Mouse (Mus musculus) kidney, adult 2 months (tissue): ENCODE measurements at regions not wholly inside any gene's neighbourhood (a gene's known extent, or its start where the extent isn't known, plus 50 kb on each side); places are given as distances from the start of the nearest gene placed in this dataset.

ENCODE experiments used
- DNase-seq: peaks from one replicate; pipeline ENCODE4 v3.0.0; 2021
- H3K27ac ChIP-seq: fragments of 200-500 bp; 2 replicates; pipeline ENCODE4 v1.5.1; 2012; ENCODE audit warnings: low read depth, low read length, control low read depth, inconsistent platforms; ENCODE audit not compliant: insufficient read depth
- H3K27me3 ChIP-seq: fragments of 200-500 bp; replicated peaks from 2 replicates; pipeline ENCODE4 v1.6.1; 2012; ENCODE audit warnings: mild to moderate bottlenecking, moderate library complexity, low read length, inconsistent platforms; ENCODE audit not compliant: control insufficient read depth, insufficient read depth
- H3K36me3 ChIP-seq: fragments of 200-500 bp; 2 replicates; pipeline ENCODE4 v1.6.1; 2012; ENCODE audit warnings: mild to moderate bottlenecking, moderate library complexity, low read length, inconsistent platforms; ENCODE audit not compliant: control insufficient read depth, insufficient read depth
- H3K4me1 ChIP-seq: fragments of 200-500 bp; 2 replicates; pipeline ENCODE4 v1.6.1; 2011; ENCODE audit warnings: low read length; ENCODE audit not compliant: control insufficient read depth, insufficient read depth
- H3K4me3 ChIP-seq: fragments of 200-500 bp; 2 replicates; pipeline ENCODE4 v1.5.1; 2011; ENCODE audit warnings: mild to moderate bottlenecking, low read depth, low read length, control low read depth; ENCODE audit not compliant: insufficient read depth
- CTCF ChIP-seq: fragments of 200-500 bp; conservative IDR thresholded peaks from 2 replicates; pipeline ENCODE4 v1.5.1; 2011; ENCODE audit warnings: low read depth, mild to moderate bottlenecking, control low read depth, low read length, moderate library complexity, mixed read lengths; ENCODE audit not compliant: insufficient read depth, insufficient read length
- POLR2A ChIP-seq: fragments of 200-500 bp; IDR thresholded peaks from one replicate; pipeline ENCODE4 v1.6.1; 2011; ENCODE audit warnings: low read depth, low read length, control low read depth
- WGBS: fragments of 180-500 bp; shearing (Covaris S2); methylation state at CpG from one replicate; pipeline ENCODE4 v1.1.7; 2018; 5-methylcytosine and 5-hydroxymethylcytosine counted together

- H3K36me3 ChIP-seq, result no peaks in the 10 kb centered on the region
- no peak overlapping the region for H3K27ac ChIP-seq
- no peaks in the 10 kb centered on the region for H3K4me1 ChIP-seq
- DNase-seq, result no peak
- TF ChIP-seq POLR2A (no peak), CTCF (no peak)
- H3K4me3 ChIP-seq, result no peak overlapping the region
- 62% methylated on average over 8 of the region's 8 CpGs for WGBS
- no peaks in the 10 kb centered on the region for H3K27me3 ChIP-seq
Observed at GRCm38 (mm10) chr17:49215281-49215680, 212.9 kb upstream of the Mocs1 start.

- H3K36me3 ChIP-seq, result no peaks in the 10 kb centered on the region
- DNase-seq, result no peak
- H3K4me3 ChIP-seq, result no peak overlapping the region
- H3K27ac ChIP-seq, result no peak overlapping the region
- no peaks in the 10 kb centered on the region for H3K4me1 ChIP-seq
- H3K27me3 ChIP-seq, result no peaks in the 10 kb centered on the region
- no peak for TF ChIP-seq CTCF
- TF ChIP-seq POLR2A, result no peak
- 65% methylated on average over 4 of the region's 4 CpGs for WGBS
Observed at GRCm38 (mm10) chr17:49219512-49220197, 208.5 kb upstream of the Mocs1 start.

DNA sequence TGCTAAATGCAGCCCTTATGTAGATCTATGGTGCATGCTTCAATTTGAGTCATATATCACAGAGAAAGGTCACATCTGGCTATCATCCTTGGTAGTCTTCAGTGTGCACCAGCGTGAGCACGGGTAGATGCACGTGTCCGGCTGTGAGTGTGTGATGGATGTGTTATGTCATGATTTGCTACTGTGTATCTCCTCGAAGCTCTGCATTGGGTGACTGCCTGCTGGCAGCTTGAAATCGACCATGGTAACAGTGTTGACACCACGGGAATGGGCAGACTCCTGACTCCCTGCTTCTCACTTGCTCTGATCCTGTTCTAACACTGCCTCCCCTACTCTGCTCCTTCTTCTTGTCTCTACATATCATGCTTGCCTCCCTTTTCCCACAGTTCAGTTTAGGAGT, 204.9 kb upstream of the Mocs1 start:
- H3K27ac ChIP-seq, result no peak overlapping the region
- no peaks in the 10 kb centered on the region for H3K36me3 ChIP-seq
- WGBS, result 62% methylated on average over 7 of the region's 7 CpGs
- TF ChIP-seq POLR2A, result no peak
- TF ChIP-seq CTCF, result no peak
- no peaks in the 10 kb centered on the region for H3K4me1 ChIP-seq
- DNase-seq, result no peak
- H3K27me3 ChIP-seq, result no peaks in the 10 kb centered on the region
- H3K4me3 ChIP-seq, result no peak overlapping the region

DNA sequence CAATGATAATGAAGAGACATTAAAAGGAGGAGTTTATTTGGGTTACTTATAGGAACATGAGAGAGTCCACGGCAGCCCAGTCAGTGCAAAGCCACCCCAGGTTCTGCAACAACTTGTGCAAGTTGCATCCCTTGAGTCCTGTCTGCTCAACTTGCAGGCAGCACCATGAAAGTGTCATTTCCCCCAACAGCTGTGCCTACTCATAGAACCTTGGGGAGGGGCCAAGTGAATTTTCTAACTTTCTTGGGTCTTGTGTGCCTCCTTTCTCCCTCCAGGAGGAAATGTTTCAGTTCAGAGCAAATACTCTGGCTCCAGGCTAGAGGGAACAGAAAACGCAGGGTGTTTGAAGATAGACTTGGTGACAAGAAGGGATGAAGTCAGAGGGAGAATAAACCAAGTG, 204.5 kb upstream of the Mocs1 start:
- no peak overlapping the region for H3K27ac ChIP-seq
- no peaks in the 10 kb centered on the region for H3K4me1 ChIP-seq
- 63% methylated on average over 2 of the region's 2 CpGs for WGBS
- TF ChIP-seq CTCF, result no peak
- TF ChIP-seq POLR2A, result no peak
- H3K27me3 ChIP-seq, result no peaks in the 10 kb centered on the region
- H3K36me3 ChIP-seq, result no peaks in the 10 kb centered on the region
- H3K4me3 ChIP-seq, result no peak overlapping the region
- DNase-seq, result peak; percentile 48

- Histone ChIP-seq H3K4me1 (no peaks in the 10 kb centered on the region), H3K27me3 (no peaks in the 10 kb centered on the region), H3K4me3 (no peak overlapping the region), H3K27ac (no peak overlapping the region), H3K36me3 (no peaks in the 10 kb centered on the region)
- WGBS, result 61% methylated on average over 9 of the region's 9 CpGs
- no peak for TF ChIP-seq POLR2A
- no peak for TF ChIP-seq CTCF
- DNase-seq, result peak; percentile 14
Observed at GRCm38 (mm10) chr17:49225255-49226015, 202.7 kb upstream of the Mocs1 start.

- WGBS, result 65% methylated on average over 6 of the region's 6 CpGs
- no peaks in the 10 kb centered on the region for H3K36me3 ChIP-seq
- no peaks in the 10 kb centered on the region for H3K27me3 ChIP-seq
- no peak for TF ChIP-seq CTCF
- no peak for TF ChIP-seq POLR2A
- no peaks in the 10 kb centered on the region for H3K4me1 ChIP-seq
- no peak overlapping the region for H3K27ac ChIP-seq
- no peak for DNase-seq
- H3K4me3 ChIP-seq, result no peak overlapping the region
Observed at GRCm38 (mm10) chr17:49226016-49226400, 202.2 kb upstream of the Mocs1 start.

GRCm38 (mm10) chr17:49231287-49231686, 196.9 kb upstream of the Mocs1 start:
- 44% methylated on average over 3 of the region's 3 CpGs for WGBS
- Histone ChIP-seq H3K27ac (no peak overlapping the region), H3K27me3 (no peaks in the 10 kb centered on the region), H3K36me3 (no peaks in the 10 kb centered on the region), H3K4me1 (no peaks in the 10 kb centered on the region), H3K4me3 (no peak overlapping the region)
- DNase-seq, result no peak
- TF ChIP-seq CTCF (no peak), POLR2A (no peak)
